Mouse (Mus musculus): ENCODE data around the gene Parp14. TPM values are rescaled to one million over a fixed set of nuclear protein-coding genes. Genes with fewer than 3 reads are reported as not detected.

The Parp14 gene
- total RNA-seq, 2 experiments from 2014 or later = 0.54 to 0.89 TPM

DNA sequence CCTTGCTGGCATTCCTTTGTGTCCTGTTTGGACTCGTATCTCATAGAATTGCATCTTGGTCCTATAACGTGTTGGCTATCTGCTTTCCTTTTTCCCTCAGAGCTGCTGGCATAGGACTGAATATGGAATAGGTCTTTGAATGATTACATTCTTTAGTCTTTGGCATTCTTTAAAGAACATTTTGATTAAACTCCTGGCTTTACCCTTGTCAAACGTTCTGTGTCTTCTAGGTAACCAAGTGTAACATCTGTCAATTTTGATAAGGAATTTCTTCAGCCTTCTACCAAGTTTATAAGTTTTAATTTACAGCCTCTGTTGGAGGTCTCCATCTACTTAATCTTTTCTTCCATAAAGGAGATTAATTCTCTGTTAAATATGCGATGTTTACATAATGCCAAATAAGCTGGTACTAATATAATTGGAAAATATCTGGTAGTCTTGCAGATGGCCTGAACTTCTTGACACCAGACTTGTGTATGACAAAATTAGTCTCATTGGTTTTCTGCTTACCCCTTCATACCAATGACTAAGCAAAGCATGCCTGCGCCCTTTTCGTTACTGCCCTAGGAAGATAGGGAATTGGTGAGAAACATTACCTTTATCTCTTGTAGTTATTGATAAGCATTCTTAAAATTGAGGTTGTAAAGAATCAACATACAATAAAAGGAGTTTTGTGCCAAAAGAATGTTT, 64.2 kb downstream of the Parp14 start:
- no peak for DNase-seq (ENCODE audit: extremely low spot score in 1 of 2, low spot score in 2 of 2)
- intact Hi-C loops (cut with DNase I) = no loop called here

DNA sequence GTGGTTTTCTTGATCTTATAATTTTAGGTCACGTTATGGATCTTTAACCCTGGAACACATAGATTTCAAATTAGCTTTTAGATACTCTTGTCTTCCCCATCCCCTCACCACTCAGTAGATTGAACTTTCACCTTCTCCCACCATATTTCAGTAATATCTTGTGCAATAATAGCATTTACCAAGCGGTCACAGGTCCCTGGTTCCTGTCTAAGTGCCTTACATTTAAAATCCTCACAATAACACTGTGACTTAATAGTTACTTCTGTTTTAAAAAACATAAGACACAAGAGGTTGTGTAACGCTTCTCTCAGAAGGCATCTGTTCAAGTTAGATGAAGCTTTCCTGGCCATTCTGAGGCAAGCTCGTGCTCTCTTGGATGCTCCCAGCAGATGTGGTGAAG, 67.6 kb downstream of the Parp14 start:
- intact Hi-C loops (cut with DNase I) = no loop called here
- DNase-seq (ENCODE audit: extremely low spot score in 1 of 2, low spot score in 2 of 2) = no peak

GRCm38 (mm10) chr16:35802163-35802562, 69.2 kb downstream of the Parp14 start:
- DNase-seq (ENCODE audit: extremely low spot score in 1 of 2, low spot score in 2 of 2) = no peak
- intact Hi-C loops (cut with DNase I) = no loop called here

DNA sequence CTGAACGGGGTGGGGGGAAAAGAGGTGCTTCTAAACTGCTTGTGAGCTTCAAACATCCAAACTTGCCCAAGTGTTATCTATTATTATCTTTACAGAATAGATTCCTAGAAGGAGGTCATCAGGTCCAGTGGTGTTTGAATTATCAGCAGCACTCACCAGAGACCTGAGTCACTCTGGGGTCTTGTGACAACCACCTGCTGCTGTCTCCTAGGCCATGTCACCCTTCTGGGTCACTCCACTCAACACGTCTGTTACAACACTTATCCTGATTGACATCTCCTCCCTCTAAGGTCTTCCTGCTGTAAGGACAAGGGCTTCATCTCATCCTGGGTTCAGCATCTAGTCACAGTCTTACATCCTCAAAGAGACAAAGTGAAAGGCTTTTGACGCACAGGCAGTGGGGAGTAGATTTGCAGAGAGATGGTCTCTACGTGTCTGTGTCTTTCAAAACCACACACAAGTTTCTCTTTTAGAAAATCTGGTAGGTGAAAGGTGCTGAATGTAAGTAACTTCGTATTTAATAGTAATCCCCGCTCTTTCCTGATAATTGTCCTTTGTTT, 79.3 kb downstream of the Parp14 start:
- DNase-seq (ENCODE audit: extremely low spot score in 1 of 2, low spot score in 2 of 2) = no peak
- intact Hi-C loops (cut with DNase I) = no loop called here

DNA sequence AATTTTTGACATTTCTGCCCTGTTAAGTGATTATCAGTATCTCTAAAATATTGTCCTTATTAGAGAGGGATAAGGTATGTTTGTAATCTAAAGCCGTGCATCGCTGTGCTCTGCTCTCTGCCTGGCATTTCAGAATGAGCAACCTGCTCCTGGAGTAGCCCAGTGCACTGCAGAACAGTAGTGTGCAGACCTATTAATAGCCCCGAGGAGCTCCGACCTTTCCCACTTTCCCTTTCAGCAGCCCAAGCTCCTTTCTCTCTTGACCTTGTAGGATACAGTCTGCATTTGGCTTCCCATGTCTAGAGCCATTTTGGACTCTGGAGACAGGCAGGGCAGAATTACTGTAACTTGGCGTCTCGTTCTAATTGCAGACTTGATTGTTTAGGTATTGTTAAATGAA, 83.0 kb downstream of the Parp14 start:
- DNase-seq (ENCODE audit: extremely low spot score in 1 of 2, low spot score in 2 of 2) = no peak
- intact Hi-C loops (cut with DNase I) = no loop called here

GRCm38 (mm10) chr16:35787568-35788189, 83.7 kb downstream of the Parp14 start:
- intact Hi-C loops (cut with DNase I) = no loop called here
- DNase-seq (ENCODE audit: extremely low spot score in 1 of 2, low spot score in 2 of 2) = no peak

GRCm38 (mm10) chr16:35787163-35787562, 84.2 kb downstream of the Parp14 start:
- intact Hi-C loops (cut with DNase I) = no loop called here
- DNase-seq (ENCODE audit: extremely low spot score in 1 of 2, low spot score in 2 of 2) = no peak

DNA sequence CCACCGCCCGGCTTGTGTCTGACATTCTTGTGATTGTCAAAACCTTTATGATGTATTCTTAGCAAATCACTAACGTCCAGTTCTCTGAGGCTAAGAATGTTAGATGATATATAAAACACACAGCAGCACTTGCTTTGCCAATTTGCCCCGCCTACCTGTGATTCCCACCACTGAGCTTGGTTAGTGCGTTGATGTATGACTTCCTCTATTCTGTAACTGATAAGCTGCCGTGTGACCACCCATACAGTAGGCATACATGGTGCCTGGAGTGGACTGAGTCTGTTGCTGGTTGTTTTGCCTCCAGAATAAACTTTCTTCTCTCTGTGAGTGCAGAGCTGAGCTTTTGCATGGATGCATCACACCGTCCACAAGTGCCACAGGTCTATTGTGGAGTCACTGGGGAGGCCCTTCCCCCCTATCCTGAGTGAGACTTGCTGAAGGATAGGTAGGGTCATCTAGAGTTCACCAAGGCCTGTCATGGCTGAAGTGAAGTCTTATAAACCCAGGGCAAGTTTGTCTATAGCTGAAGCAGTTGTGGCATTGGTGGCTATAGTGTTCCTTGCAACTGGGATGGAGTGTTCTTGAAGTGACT, 87.1 kb downstream of the Parp14 start:
- intact Hi-C loops (cut with DNase I) = no loop called here
- no peak for DNase-seq (ENCODE audit: extremely low spot score in 1 of 2, low spot score in 2 of 2)

- intact Hi-C loops (cut with DNase I) = no loop called here
- no peak for DNase-seq (ENCODE audit: extremely low spot score in 1 of 2, low spot score in 2 of 2)
Measured at GRCm38 (mm10) chr16:35783207-35783573, 88.2 kb downstream of the Parp14 start.

Other genes starting within 250 kb of the Parp14 start
- gene Dirc2, start 102.2 kb downstream of the Parp14 start, total RNA-seq (2021) = 10 to 100 TPM; 88.5 to 94.6 TPM
- 1 to 10 TPM; 5.5 to 6.0 TPM for gene Hspbap1, start 101.2 kb downstream of the Parp14 start, total RNA-seq (2021)
- 1 to 10 TPM; 1.7 to 2.9 TPM for gene Parp9, start 66.9 kb upstream of the Parp14 start, total RNA-seq (2021)
- gene Dtx3l, start 67.6 kb upstream of the Parp14 start, total RNA-seq (2021) = 1 to 10 TPM; 1.8 to 2.1 TPM
- gene Kpna1, start 107.2 kb upstream of the Parp14 start, total RNA-seq (2021) = 100 to 1,000 TPM in 1 of 2 experiments, 10 to 100 TPM in 1; 92.4 to 104 TPM
- gene Wdr5b, start 169.6 kb upstream of the Parp14 start, total RNA-seq (2021) = 1 to 10 TPM; 4.7 to 5.7 TPM
- 10 to 100 TPM; 68.0 to 72.2 TPM for gene Fam162a, start 200.1 kb upstream of the Parp14 start, total RNA-seq (2021)
- gene Ccdc58, start 200.1 kb upstream of the Parp14 start, total RNA-seq (2021) = 10 to 100 TPM; 20.0 to 23.5 TPM